Mouse (Mus musculus): ENCODE measurements at regions not wholly inside any gene's neighbourhood (a gene's known extent, or its start where the extent isn't known, plus 50 kb on each side); places are given as distances from the start of the nearest gene placed in this dataset.
A peak's percentile ranks its signal among the peaks of the same experiment; 100 is the strongest.

DNA sequence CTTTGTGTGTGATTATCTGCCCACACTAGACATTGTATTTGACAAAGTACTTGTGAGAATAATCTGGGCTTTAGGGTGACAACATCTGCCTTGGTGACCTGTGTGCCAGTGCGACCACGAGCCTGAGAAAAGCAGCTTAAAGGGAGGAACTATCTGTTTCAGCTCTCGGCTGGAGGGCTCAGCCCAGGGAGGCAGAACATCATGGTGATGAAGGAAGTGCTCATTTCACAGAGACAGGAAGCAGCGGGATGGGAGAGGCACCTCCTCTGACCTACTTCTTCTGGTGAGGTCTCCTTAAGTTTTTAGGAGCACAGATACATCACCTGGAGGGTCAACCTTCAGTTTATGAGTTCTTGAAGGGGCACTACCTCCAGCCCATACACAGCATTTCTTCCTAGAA, 89.8 kb downstream of the Kif26a start:
- DNase-seq = no peak

DNA sequence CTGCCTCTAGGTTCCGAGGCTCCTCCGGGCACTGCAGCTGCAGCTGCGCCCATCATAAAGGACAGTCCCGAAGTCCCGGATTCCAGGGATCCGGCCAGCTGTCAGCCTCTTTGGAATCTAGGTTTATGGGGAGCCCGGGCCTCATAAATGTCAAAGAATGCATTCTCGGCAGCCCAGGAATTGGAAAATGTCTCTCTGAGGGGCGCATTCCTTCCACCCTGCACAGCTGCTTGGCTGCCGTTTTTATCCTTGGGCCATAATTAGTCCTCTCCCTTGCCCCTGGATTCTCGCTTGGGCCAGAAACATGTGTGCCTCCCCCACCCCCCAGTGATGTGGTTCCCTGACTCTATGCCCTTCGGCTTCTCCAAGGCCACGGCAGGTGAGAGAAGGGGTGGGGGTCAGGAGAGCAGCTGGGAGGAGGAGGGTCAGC, 91.1 kb downstream of the Kif26a start:
- no peak for DNase-seq

DNA sequence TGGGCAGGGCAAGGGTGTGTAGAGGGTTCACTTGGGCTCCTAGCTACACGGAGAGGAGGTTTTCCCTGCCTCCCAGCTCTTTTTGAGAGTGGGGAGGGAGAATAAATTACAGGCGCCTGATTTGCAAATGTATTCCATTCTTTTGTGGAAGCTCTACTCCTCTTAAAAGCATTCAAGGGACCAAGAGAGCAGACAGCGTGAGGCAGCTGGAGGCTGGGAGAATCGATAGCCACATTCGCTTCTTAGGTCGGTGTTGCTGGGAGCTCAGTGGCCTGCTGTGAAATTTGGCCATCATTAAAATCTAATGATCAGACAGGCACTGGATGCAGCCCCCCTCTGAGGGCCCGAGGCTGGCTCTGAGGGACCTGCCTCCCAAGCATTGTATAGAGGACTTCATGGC, 92.8 kb downstream of the Kif26a start:
- no peak for DNase-seq

- DNase-seq = no peak
Observed at GRCm38 (mm10) chr12:112241740-112242171, 95.7 kb downstream of the Kif26a start.

GRCm38 (mm10) chr12:112243231-112243630, 97.2 kb downstream of the Kif26a start:
- no peak for DNase-seq

GRCm38 (mm10) chr12:112250894-112251293, 104.9 kb downstream of the Kif26a start:
- no peak for DNase-seq

- no peak for DNase-seq
Observed at GRCm38 (mm10) chr12:112253461-112253860, 107.5 kb downstream of the Kif26a start.

- DNase-seq = no peak
Observed at GRCm38 (mm10) chr12:112255223-112255622, 109.2 kb downstream of the Kif26a start.

DNA sequence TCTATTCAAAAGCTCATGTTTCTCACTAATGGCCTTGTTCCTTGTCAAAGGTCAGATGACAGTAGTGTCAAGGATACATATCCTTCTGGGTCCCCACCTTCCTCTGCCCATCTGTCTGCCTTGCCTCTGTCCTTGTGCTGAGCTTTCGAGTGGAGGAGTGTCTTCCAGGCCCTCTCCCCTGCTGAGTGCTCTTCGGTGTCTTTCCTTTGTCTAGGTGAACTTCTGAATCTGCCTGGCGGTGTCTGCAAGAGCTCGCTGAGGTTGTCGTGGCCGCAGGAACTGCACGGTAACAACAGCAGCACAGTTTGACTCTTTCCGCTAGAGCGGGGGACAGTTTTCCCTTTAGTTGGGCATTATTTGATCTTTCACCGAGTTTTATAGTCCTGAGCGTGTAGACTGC, 111.7 kb downstream of the Kif26a start:
- DNase-seq = no peak

DNA sequence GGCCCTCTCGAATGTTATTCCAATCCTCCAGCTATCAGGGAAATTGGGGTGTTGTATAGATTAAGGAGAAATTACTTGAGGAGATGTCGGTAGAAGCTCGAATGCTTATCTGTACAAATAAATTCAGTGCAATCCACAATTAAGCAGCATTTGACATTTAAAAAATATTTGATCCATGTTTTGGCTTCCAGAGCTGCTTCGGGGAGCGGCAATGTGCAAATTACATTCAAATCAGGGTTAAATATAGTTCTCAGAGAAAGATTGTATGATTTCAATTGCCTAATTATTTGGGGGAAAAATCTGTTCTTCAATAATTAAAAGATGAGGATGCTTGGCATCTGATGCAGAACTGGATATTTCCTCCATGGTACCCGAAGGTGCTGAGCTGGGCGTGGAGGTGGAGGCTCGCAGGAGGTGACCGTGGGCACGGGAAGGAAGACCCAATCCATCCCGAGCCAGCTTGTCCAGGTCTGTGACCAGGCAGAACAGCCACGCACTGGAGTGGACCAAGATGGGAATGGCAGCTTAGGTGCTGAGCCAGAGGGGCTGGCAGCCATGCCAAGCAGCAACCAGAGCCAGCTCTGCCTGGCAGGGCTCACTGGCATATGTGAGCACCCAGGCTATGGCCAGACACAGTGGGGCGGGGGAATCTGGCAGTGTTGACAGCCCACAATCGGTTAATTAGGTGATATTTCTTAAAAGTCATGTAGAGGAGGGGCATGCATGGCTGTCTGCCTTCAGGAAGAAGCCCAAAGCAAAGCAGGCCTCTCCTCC, 117.5 kb downstream of the Kif26a start:
- no peak for DNase-seq

DNA sequence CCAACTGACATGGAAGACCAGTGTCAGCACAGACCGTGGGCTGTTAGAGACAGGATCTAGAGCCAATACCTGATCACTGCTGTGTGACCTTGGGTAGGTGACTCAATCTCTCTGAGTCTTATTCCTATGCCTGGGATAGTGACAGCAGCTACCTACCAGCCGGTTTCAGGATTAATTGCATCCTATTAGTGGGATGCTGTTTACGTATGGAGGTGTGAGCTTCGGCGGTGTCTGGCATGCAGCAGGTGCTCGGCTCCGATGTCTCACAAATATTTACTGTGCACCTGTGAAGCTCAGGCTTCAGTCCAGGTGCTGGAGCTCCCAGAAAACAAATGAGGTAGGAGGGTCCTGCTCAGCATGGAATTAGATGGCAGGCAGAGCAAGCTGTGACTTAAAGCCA, 118.2 kb downstream of the Kif26a start:
- no peak for DNase-seq

DNA sequence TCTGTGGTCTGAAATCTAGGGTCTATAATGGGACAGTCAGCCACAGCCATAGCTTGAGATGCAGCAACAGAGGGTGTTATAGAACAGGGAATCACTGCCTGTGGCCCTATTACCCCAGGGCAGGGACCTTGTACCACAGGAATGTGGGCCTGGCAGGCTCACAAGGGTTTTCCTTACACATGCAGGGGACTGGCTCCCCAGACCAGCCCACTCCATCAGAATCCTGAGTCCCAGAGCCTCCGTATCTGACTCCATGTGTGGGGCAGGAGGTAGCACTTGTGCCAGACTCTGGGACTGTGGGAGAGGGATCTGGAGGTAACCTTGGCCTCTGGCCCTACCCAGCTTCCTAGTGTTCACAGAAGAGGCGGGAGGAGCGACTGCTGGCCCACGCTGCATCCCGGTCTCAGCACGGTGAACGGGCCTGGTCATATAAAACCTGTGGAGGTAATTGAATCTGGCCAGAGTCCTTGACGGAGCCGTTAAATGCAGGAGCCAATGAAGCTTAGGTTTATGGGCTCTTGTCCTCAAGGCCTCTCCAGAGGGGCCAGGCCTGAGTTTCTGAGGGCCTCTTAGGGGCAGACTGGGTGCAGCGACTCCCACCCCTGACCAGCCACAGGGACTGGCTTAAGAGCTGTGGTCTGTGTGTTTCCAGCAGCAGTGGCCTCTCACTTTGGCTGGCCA, 119.4 kb downstream of the Kif26a start:
- no peak for DNase-seq

DNA sequence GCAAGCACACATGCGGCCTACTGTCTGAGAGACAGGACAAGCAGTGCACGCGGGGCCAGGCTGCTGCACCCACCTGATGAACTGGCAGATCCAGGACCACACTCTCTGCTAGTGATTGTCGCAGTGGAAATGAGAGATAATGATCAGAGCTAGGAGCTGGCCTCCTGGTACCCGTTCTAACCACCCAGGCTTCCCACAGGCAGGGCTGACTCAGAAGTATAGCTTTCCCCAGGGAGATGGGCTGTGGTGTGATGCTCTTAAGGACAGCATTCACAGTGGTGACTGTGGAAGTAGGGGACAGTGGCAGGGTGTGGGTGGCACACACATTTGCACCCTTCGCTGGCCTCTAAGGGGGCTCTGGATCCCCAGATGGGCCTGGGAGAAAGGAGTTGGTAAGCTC, 128.0 kb downstream of the Kif26a start:
- DNase-seq = no peak

- DNase-seq = no peak
Observed at GRCm38 (mm10) chr12:112274756-112275155, 128.7 kb downstream of the Kif26a start.

DNA sequence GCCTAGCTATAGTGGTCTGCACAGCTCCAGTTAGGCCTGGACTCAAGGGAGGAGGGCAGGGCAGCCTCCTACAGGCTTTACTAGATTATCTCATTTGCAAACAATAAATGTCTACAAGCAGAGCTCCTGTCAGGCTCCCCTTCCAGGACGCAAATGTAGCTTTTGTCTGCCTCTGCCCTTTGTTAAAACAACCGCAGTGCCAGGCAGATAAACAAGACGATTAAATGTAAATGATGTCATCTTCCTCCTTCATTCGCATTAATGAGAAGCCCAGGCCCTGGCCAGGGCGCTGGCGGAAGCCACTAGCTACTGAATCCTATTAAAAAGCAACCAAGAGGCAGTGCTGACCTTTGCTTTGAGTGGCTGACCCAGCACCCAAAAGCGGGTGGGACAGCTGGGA, 130.6 kb downstream of the Kif26a start:
- peak; percentile 11 for DNase-seq

GRCm38 (mm10) chr12:112277511-112277910, 131.5 kb downstream of the Kif26a start:
- no peak for DNase-seq

DNA sequence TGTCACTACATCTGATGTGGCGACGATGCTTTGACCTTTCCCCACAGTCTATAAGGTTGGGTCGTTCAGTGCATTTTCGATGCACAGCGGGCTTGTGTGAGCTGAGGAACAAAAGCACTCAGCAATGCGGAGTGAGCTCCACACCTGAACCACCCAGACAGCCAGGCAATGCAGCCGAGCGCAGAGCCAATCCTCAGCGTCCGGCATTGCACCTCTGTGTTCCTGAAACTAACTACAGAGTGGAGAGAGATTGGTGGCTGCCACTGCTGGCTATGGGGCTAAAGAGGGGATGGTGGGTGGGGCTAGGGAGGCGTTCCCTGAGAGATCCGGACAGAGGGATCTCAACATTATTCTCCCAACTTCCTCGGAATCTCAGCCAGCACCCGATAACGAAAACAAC, 139.1 kb downstream of the Kif26a start:
- DNase-seq = no peak

- no peak for DNase-seq
Observed at GRCm38 (mm10) chr12:112288786-112289185, 142.8 kb downstream of the Kif26a start.

GRCm38 (mm10) chr12:112290299-112290698, 144.3 kb downstream of the Kif26a start:
- peak; percentile 15 for DNase-seq

- DNase-seq = no peak
Observed at GRCm38 (mm10) chr12:112291748-112292561, 145.9 kb downstream of the Kif26a start.

- DNase-seq = no peak
Observed at GRCm38 (mm10) chr12:112293105-112293504, 147.1 kb downstream of the Kif26a start.

DNA sequence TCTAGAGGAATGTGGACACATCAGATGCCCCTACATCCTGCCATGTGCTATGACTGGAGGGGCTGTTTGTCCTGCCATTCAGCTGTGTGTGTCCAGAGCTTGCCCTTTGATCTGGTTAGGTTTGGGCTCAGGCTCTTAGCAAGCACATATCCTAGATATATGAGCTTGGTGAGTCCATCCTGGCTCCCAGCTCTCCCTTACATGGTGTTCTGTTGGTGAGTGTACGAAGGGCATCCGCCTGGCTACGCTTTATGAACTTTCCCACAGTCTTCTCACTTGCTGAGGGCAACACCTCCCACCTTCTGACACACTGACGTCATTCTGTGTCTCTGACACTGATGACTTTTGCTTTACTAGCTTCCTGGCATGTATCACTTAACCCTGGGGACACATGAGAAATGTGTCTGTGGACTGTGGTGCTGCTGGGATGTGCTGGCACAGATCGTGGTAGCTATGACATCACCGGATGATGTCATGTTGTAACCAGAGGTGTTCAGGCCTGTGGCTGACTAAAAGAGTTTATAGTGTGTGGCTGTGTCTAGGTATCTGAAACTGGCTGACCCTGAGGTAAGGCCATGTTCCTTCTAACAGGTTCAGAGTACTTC, 149.4 kb downstream of the Kif26a start:
- DNase-seq = no peak

DNA sequence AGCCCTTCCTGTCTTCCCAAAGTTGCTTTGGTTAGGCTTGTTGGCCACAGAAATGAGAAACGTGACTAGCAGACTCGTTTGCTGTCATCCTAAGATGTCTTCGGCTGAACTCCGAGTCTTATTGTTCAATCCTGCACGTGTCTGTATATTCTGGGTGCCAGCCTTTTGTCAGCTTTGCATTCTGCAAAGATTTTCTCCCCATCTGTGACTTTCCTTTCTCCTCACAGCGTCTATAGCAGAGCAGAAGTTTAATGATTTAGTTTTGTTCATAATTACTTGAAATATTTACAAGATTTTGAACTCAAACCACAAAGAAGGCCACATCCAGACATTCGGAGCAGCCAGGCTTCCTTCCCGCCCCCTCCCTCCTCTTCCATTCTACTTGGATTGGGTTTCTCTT, 152.5 kb downstream of the Kif26a start:
- no peak for DNase-seq
